Mouse (Mus musculus): ENCODE results near the gene Smagp. TPM values are rescaled to one million over a fixed set of nuclear protein-coding genes. Genes with fewer than 3 reads are reported as not detected.

The Smagp gene
- polyA plus RNA-seq, 1 experiment from 2014 or later, result 4.0 TPM

DNA sequence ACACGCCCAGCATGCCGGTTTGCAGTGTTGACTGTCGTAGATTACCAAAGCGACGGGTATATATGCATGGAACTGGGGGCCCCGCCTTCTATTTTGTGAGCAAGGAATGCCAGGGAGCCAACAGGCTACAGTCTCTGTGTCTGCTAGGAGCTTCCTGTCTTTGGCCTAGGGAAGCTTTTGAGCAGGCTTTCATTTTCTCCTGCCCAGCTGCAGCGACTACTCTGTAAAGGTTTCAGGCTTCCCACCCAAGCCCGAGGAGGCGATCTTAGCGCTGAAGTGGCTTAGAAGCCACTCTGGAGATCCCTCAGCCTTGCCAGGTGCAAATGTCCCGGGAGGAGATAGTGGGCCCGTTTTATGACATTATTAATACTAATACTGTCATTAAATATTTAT, 37.9 kb downstream of the Smagp start:
- Histone ChIP-seq H3K9ac (replicated peaks; ENCODE audit: low read length) (peak overlapping the region; percentile 84), H3K4me3 (ENCODE audit: low read depth, low read length) (peak overlapping the region; percentile 77), H3K36me3 (replicated peaks; ENCODE audit: control insufficient read depth, insufficient read depth, low read depth, low read length) (no peaks in the 10 kb centered on the region), H3K9me3 (replicated peaks; ENCODE audit: control insufficient read depth, low read length) (no peaks in the 10 kb centered on the region), H3K4me2 (ENCODE audit: low read depth, low read length) (peak overlapping the region; percentile 92), H3K4me1 (ENCODE audit: control insufficient read depth, insufficient read depth, low read length) (no peaks in the 10 kb centered on the region; the same call in 1 of the 2 replicates), H3K27me3 (ENCODE audit: control insufficient read depth, insufficient read depth, low read length) (peaks cover 14% of the 10 kb centered on the region), H3K27ac (replicated peaks; ENCODE audit: low read depth, low read length) (no peak overlapping the region)
- DNase-seq (ENCODE audit: low spot score) (peak; percentile 38), ATAC-seq (replicated peaks; ENCODE audit: insufficient number of reproducible peaks, low FRiP score, low TSS enrichment, low read depth) (no peak)
- WGBS, result 3% methylated on average over 12 of the region's 12 CpGs

DNA sequence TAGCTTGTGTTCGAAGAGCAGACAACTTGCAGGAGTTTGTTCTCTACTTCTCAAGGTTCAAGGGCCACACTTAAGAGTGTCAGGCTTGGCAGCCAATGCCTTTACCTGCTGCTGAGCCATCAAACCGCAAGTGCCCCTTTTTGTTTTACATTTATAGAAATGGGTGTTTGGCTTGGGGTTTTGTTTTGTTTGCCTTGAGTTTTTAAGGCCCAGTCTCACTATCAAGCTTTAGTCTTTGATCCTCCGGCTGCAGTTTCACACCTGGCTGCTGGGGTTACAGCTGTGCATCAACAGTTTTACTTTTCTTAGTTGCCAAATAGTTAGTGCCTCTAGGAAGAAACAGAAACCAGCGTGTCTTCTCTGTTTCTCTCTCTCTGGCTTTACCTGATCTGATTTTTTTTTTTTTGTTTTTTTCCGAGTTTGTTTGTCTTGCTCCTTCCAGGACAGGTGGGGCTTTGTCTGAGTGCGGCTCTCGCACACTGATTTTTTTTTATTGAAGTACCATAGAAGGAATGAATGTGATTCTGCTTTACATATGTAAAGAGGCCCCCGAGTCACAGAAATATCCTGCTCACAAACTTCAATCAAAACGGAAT, 38.4 kb downstream of the Smagp start:
- WGBS, result 28% methylated on average over 9 of the region's 9 CpGs
- DNase-seq (ENCODE audit: low spot score) (peak; percentile 11), ATAC-seq (replicated peaks; ENCODE audit: insufficient number of reproducible peaks, low FRiP score, low TSS enrichment, low read depth) (no peak)
- Histone ChIP-seq H3K4me2 (ENCODE audit: low read depth, low read length) (peak overlapping the region; percentile 92), H3K4me1 (ENCODE audit: control insufficient read depth, insufficient read depth, low read length) (no peaks in the 10 kb centered on the region; the same call in 1 of the 2 replicates), H3K36me3 (replicated peaks; ENCODE audit: control insufficient read depth, insufficient read depth, low read depth, low read length) (no peaks in the 10 kb centered on the region), H3K9me3 (replicated peaks; ENCODE audit: control insufficient read depth, low read length) (no peaks in the 10 kb centered on the region), H3K27me3 (ENCODE audit: control insufficient read depth, insufficient read depth, low read length) (peaks cover 14% of the 10 kb centered on the region), H3K4me3 (ENCODE audit: low read depth, low read length) (peak overlapping the region; percentile 77), H3K27ac (replicated peaks; ENCODE audit: low read depth, low read length) (no peak overlapping the region), H3K9ac (replicated peaks; ENCODE audit: low read length) (no peak overlapping the region)

DNA sequence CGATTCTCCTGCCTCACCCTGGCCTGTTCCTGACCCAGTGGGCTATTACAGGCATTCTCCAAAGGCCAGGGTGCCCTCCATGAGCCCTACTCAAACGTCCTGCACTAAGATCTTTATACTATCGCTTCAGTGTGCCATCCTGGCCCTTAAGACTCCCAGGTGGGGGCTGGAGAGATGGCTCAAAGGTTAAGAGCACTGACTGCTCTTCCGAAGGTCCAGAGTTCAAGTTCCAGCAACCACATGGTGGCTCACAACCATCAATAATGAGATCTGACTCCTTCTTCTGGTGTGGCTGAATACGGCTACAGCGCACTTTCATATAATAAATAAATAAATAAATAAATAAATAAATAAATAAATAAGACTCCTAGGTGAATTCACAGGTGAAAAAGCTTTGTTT, 43.9 kb downstream of the Smagp start:
- Histone ChIP-seq H3K4me3 (ENCODE audit: low read depth, low read length) (no peak overlapping the region), H3K9me3 (replicated peaks; ENCODE audit: control insufficient read depth, low read length) (no peaks in the 10 kb centered on the region), H3K27ac (replicated peaks; ENCODE audit: low read depth, low read length) (no peak overlapping the region), H3K4me1 (ENCODE audit: control insufficient read depth, insufficient read depth, low read length) (no peaks in the 10 kb centered on the region), H3K9ac (replicated peaks; ENCODE audit: low read length) (no peak overlapping the region), H3K36me3 (replicated peaks; ENCODE audit: control insufficient read depth, insufficient read depth, low read depth, low read length) (no peaks in the 10 kb centered on the region), H3K4me2 (ENCODE audit: low read depth, low read length) (no peak overlapping the region), H3K27me3 (ENCODE audit: control insufficient read depth, insufficient read depth, low read length) (no peaks in the 10 kb centered on the region)
- DNase-seq (ENCODE audit: low spot score) (no peak), ATAC-seq (replicated peaks; ENCODE audit: insufficient number of reproducible peaks, low FRiP score, low TSS enrichment, low read depth) (no peak)
- WGBS, result 76% methylated on average over 6 of the region's 6 CpGs

DNA sequence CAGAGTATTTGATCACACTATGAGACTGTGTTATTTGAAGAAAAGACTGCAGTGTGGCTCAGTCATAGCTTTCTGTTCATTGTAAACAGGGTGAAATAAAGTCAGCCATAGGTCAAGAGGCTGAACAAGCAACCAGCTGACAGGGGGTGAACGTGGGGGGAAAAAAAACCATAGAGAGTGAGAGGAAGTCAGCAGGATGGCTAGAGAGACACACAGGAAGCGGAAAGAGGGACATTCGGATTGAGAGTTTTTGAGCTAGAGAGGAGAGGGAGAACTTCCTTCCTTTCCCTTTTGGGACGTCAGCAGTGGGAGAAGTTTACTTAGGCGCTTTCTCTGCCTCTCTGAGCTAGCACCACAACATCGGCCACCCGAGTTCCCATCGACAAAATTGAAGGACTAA, 46.3 kb downstream of the Smagp start:
- Histone ChIP-seq H3K36me3 (replicated peaks; ENCODE audit: control insufficient read depth, insufficient read depth, low read depth, low read length) (no peaks in the 10 kb centered on the region), H3K27me3 (ENCODE audit: control insufficient read depth, insufficient read depth, low read length) (no peaks in the 10 kb centered on the region), H3K9ac (replicated peaks; ENCODE audit: low read length) (no peak overlapping the region), H3K4me1 (ENCODE audit: control insufficient read depth, insufficient read depth, low read length) (no peaks in the 10 kb centered on the region), H3K9me3 (replicated peaks; ENCODE audit: control insufficient read depth, low read length) (no peaks in the 10 kb centered on the region), H3K4me3 (ENCODE audit: low read depth, low read length) (no peak overlapping the region), H3K4me2 (ENCODE audit: low read depth, low read length) (no peak overlapping the region), H3K27ac (replicated peaks; ENCODE audit: low read depth, low read length) (no peak overlapping the region)
- ATAC-seq (replicated peaks; ENCODE audit: insufficient number of reproducible peaks, low FRiP score, low TSS enrichment, low read depth) (no peak), DNase-seq (ENCODE audit: low spot score) (no peak)
- 74% methylated on average over 8 of the region's 8 CpGs for whole genome bisulfite sequencing

DNA sequence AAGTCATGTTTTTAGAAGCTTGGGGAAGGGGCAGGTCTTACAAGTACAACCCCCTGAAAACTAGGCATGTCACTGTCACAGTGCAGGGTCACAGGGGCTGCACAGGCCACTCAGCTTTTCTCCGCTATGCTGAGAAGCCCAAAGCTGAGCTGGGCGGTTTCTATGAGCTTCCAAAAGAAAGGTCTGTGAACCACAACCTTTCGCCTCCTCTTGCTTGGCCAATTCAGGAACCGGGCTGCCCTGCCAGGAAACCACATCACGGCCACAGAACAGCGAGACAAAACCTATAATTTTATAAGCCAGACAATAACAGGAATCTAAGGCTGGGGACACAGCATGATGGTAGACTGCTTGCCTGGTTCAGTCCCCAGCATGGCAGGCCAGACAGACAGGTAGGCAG, 48.4 kb downstream of the Smagp start:
- ATAC-seq (replicated peaks; ENCODE audit: insufficient number of reproducible peaks, low FRiP score, low TSS enrichment, low read depth), result no peak
- WGBS, result 72% methylated on average over 6 of the region's 6 CpGs

DNA sequence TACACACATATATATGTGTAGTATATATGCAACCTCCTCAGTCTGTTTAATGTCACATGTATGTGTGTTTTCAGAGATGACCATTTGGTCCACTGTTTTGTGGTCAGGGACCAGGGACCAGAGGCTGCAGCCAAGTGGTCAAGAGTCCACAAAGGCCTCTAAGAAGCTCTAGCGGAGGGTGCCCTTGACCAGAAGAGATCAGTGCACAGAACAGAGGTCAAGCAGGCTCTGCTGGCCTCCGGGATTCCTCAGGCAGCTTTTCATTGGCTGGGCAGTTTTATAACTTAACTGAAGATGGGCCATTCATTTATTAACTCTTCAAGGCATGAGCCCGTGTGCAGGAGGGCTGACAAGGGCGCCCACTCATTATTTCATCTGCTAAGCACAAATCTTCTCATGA, 49.6 kb downstream of the Smagp start:
- Histone ChIP-seq H3K4me1 (ENCODE audit: control insufficient read depth, insufficient read depth, low read length) (no peaks in the 10 kb centered on the region), H3K36me3 (replicated peaks; ENCODE audit: control insufficient read depth, insufficient read depth, low read depth, low read length) (no peaks in the 10 kb centered on the region), H3K9ac (replicated peaks; ENCODE audit: low read length) (no peak overlapping the region), H3K27ac (replicated peaks; ENCODE audit: low read depth, low read length) (no peak overlapping the region), H3K4me3 (ENCODE audit: low read depth, low read length) (no peak overlapping the region), H3K4me2 (ENCODE audit: low read depth, low read length) (no peak overlapping the region), H3K27me3 (ENCODE audit: control insufficient read depth, insufficient read depth, low read length) (no peaks in the 10 kb centered on the region), H3K9me3 (replicated peaks; ENCODE audit: control insufficient read depth, low read length) (no peaks in the 10 kb centered on the region)
- ATAC-seq (replicated peaks; ENCODE audit: insufficient number of reproducible peaks, low FRiP score, low TSS enrichment, low read depth) (no peak), DNase-seq (ENCODE audit: low spot score) (no peak)
- 72% methylated on average over 4 of the region's 4 CpGs for WGBS

More for the DNA sequence above, 48.4 kb downstream of the Smagp start:
- no peak overlapping the region for H3K4me3 ChIP-seq (ENCODE audit: low read depth, low read length)
- H3K27ac ChIP-seq (replicated peaks; ENCODE audit: low read depth, low read length), result no peak overlapping the region
- H3K4me2 ChIP-seq (ENCODE audit: low read depth, low read length), result no peak overlapping the region
- no peaks in the 10 kb centered on the region for H3K36me3 ChIP-seq (replicated peaks; ENCODE audit: control insufficient read depth, insufficient read depth, low read depth, low read length)
- no peak for DNase-seq (ENCODE audit: low spot score)
- H3K27me3 ChIP-seq (ENCODE audit: control insufficient read depth, insufficient read depth, low read length), result no peaks in the 10 kb centered on the region
- H3K4me1 ChIP-seq (ENCODE audit: control insufficient read depth, insufficient read depth, low read length), result no peaks in the 10 kb centered on the region
- H3K9ac ChIP-seq (replicated peaks; ENCODE audit: low read length), result no peak overlapping the region
- no peaks in the 10 kb centered on the region for H3K9me3 ChIP-seq (replicated peaks; ENCODE audit: control insufficient read depth, low read length)

GRCm38 (mm10) chr15:100585931-100586330, 50.8 kb downstream of the Smagp start:
- no peaks in the 10 kb centered on the region for H3K4me1 ChIP-seq (ENCODE audit: control insufficient read depth, insufficient read depth, low read length)
- H3K9me3 ChIP-seq (replicated peaks; ENCODE audit: control insufficient read depth, low read length), result no peaks in the 10 kb centered on the region
- H3K27me3 ChIP-seq (ENCODE audit: control insufficient read depth, insufficient read depth, low read length), result no peaks in the 10 kb centered on the region
- no peak for ATAC-seq (replicated peaks; ENCODE audit: insufficient number of reproducible peaks, low FRiP score, low TSS enrichment, low read depth)
- H3K4me3 ChIP-seq (ENCODE audit: low read depth, low read length), result no peak overlapping the region
- no peak for DNase-seq (ENCODE audit: low spot score)
- WGBS, result 90% methylated on average over 16 of the region's 16 CpGs
- H3K36me3 ChIP-seq (replicated peaks; ENCODE audit: control insufficient read depth, insufficient read depth, low read depth, low read length), result no peaks in the 10 kb centered on the region
- no peak overlapping the region for H3K4me2 ChIP-seq (ENCODE audit: low read depth, low read length)
- no peak overlapping the region for H3K27ac ChIP-seq (replicated peaks; ENCODE audit: low read depth, low read length)
- no peak overlapping the region for H3K9ac ChIP-seq (replicated peaks; ENCODE audit: low read length)

- WGBS, result 89% methylated on average over 10 of the region's 10 CpGs
- Histone ChIP-seq H3K4me3 (ENCODE audit: low read depth, low read length) (no peak overlapping the region), H3K9ac (replicated peaks; ENCODE audit: low read length) (no peak overlapping the region), H3K9me3 (replicated peaks; ENCODE audit: control insufficient read depth, low read length) (no peaks in the 10 kb centered on the region), H3K27me3 (ENCODE audit: control insufficient read depth, insufficient read depth, low read length) (no peaks in the 10 kb centered on the region), H3K4me1 (ENCODE audit: control insufficient read depth, insufficient read depth, low read length) (no peaks in the 10 kb centered on the region), H3K27ac (replicated peaks; ENCODE audit: low read depth, low read length) (no peak overlapping the region), H3K4me2 (ENCODE audit: low read depth, low read length) (no peak overlapping the region), H3K36me3 (replicated peaks; ENCODE audit: control insufficient read depth, insufficient read depth, low read depth, low read length) (no peaks in the 10 kb centered on the region)
- DNase-seq (ENCODE audit: low spot score) (no peak), ATAC-seq (replicated peaks; ENCODE audit: insufficient number of reproducible peaks, low FRiP score, low TSS enrichment, low read depth) (no peak)
Observed at GRCm38 (mm10) chr15:100580108-100580507, 56.6 kb downstream of the Smagp start.

Data from embryonic facial prominence, embryonic 11.5 days (tissue).